Mouse (Mus musculus): Measurements from ENCODE around the gene Samd4b.

DNA sequence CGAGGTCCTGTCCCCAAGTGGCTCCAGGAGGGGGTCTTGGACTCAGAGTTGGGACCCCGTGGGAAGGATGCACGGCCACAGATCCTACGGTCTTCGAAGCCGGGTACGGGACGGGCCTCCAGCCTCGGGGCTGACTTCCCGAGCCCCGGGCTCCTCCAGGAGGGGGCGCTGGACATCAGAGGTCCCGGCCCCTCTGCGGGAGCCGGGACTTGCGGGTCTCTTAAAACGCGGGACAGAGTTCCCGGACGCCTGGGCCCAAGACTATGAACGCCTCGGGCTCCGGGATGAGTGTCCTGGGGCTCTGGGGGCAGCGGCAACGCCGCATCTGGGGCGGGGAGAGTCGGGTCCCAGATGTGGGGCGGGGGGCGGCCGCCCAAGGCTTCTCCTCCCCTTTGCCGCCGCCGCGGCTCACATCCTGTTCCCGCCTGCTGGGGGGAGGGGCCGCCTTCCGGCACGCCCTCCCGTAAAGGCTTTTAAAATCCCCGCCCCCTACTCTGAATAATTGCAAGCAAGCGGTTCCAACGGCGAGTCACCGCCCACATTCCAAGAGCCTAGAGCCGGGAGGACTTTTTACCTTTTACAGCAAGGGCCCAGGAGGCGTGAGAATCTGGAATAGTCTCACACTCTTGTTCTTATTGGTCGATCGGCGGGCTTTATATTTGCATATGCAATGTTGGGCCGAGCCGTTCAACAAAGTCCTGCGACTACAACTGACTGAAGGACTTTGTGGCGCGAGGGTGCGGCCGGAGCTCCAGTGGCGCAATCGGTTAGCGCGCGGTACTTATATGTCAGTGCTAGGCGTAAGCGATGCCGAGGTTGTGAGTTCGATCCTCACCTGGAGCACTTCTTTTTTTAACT is 225.5 kb downstream of the Samd4b start, which contains the start of gene Plekhg2:
- 0 out of 2 replicates have a peak, but pooled peaks have one; percentile 16 for TF ChIP-seq CTCF (IDR thresholded peaks at IDR 0.05; ENCODE audit: borderline replicate concordance, insufficient read depth, low read depth, low read length)
- no peak for TF ChIP-seq POLR2A (IDR thresholded peaks at IDR 0.05; ENCODE audit: borderline replicate concordance, insufficient read depth, low read length)
